Mouse (Mus musculus) stomach, embryonic 16.5 days (tissue): Measurements from ENCODE around the gene Zfp462. TPM values are rescaled to one million over a fixed set of nuclear protein-coding genes. Genes with fewer than 3 reads are reported as not detected.
A peak's percentile ranks its signal among the peaks of the same experiment; 100 is the strongest.
"Not testable (repeated sequence)": the region's sequence is repeated elsewhere in the genome, so short reads cannot be mapped to it uniquely, and the experiment has no call there.

Experiments used
- ATAC-seq: fragments of 200-750 bp; cut with Nextera tagmentation; 2 replicates; pipeline ENCODE4 v1.8.0; 2017; ENCODE audit warnings: moderate number of reproducible peaks, moderate TSS enrichment; ENCODE audit not compliant: insufficient read depth, low FRiP score
- H3K27ac ChIP-seq: fragments of 300-500 bp; sonication (generic); 2 replicates; pipeline ENCODE4 v1.5.1; 2014; ENCODE audit warnings: low read length
- H3K27me3 ChIP-seq: fragments of 300-500 bp; sonication (generic); 2 replicates; pipeline ENCODE4 v1.6.1; 2014; ENCODE audit warnings: low read length, control low read depth, mixed read lengths; ENCODE audit not compliant: control insufficient read depth, insufficient read depth
- H3K36me3 ChIP-seq: fragments of 300-500 bp; sonication (generic); 2 replicates; pipeline ENCODE4 v1.6.1; 2014; ENCODE audit warnings: low read length; ENCODE audit not compliant: control insufficient read depth, insufficient read depth
- H3K4me1 ChIP-seq: fragments of 300-500 bp; sonication (generic); 2 replicates; pipeline ENCODE4 v1.6.1; 2014; ENCODE audit warnings: low read length, control low read depth, mixed read lengths; ENCODE audit not compliant: control insufficient read depth, insufficient read depth
- H3K4me2 ChIP-seq: fragments of 300-500 bp; sonication (generic); 2 replicates; pipeline ENCODE4 v1.6.1; 2014; ENCODE audit warnings: low read depth, low read length, mixed read lengths
- H3K4me3 ChIP-seq: fragments of 300-500 bp; sonication (generic); replicated peaks from 2 replicates; pipeline ENCODE4 v1.5.1; 2014; ENCODE audit warnings: mild to moderate bottlenecking, low read length
- H3K9ac ChIP-seq: fragments of 300-500 bp; sonication (generic); 2 replicates; pipeline ENCODE4 v1.6.1; 2014; ENCODE audit warnings: low read length
- H3K9me3 ChIP-seq: fragments of 300-500 bp; sonication (generic); replicated peaks from 2 replicates; pipeline ENCODE4 v1.6.1; 2016; ENCODE audit warnings: low read length, control low read depth; ENCODE audit not compliant: control insufficient read depth
- WGBS: fragments of 180-500 bp; shearing (Covaris S2); extraction: QIAGEN DNeasy Blood & Tissue Kit; methylation state at CpG from one replicate; pipeline ENCODE4 v1.1.7; 2014; 5-methylcytosine and 5-hydroxymethylcytosine counted together
- polyA plus RNA-seq: library from polyadenylated mRNA; unstranded; fragments of >200 nt; fragmentation: Nextera tagmentation; extraction: Ambion mirVana; gene quantifications from 2 replicates; pipeline ENCODE4 v1.2.1, GENCODE M21; 2015

The Zfp462 gene
- polyA plus RNA-seq: 1.9 and 3.0 TPM in 2 replicates

DNA sequence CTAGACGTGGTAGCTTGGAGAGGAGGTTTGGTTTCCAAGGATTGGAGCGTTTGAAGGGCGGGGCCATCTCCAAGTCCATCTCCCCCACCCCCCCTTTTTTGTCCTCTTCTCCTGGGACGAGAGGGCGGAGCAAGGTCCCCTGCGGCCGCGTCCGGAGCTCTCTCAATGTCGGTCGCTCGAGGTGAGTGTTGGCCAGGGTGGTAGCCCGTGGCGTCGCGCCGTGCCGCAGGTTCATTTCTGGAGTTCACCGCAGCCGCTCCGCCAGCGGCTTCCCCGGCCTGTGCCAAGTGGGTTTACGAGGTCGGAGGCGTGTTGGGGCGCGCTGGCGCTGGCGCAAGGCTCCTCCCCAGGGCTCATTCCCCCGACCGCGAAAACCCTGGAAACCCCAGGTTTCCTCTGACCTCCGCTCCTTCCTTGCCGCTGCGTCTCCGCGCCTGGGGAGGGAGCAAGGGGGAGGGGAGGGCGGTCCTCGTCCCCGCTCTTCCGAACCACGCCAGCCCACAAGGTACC lies at the start of gene Zfp462:
Gene Zfp462, plus strand, starts transcription at position 128 of the 510 bp plus-strand sequence.
- under 1% methylated on average over 43 of the region's 43 CpGs for WGBS
- no peaks in the 10 kb centered on the region for H3K9me3 ChIP-seq
- ATAC-seq: 0 out of 2 replicates have a peak, but pooled peaks have one; percentile 9

DNA sequence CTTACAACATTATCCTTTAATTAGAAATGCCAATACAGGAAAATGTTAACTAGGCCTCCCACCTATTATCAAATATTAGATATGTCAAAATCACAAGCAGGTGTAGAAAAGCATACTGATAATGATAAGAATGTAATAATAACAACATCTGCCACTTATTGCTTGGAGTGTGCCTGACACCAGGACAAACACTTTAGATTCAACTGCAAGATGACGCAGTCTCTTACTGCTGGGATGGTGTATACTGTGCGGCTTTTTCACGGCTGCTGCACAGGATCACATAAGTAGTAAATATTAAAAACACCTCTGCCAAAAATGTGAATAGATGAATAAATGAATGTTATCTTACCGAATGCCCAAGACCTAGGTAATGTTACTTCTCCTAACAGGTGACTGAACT lies 48.8 kb upstream of the Zfp462 start:
- Histone ChIP-seq H3K4me3 (no peak overlapping the region), H3K9ac (no peak overlapping the region), H3K27ac (no peak overlapping the region), H3K9me3 (no peaks in the 10 kb centered on the region), H3K4me2 (no peak overlapping the region), H3K4me1 (no peaks in the 10 kb centered on the region), H3K27me3 (no peaks in the 10 kb centered on the region), H3K36me3 (no peaks in the 10 kb centered on the region)
- ATAC-seq: no peak
- 81% methylated on average over 4 of the region's 4 CpGs for WGBS

More for the DNA sequence above, at the start of gene Zfp462:
- Histone ChIP-seq H3K4me1 (peaks cover 4% of the 10 kb centered on the region; the same call in 1 of the 2 replicates), H3K27ac (peak within 1 kb of the TSS; percentile 53; the same call in 1 of the 2 replicates), H3K9ac (peak within 1 kb of the TSS; percentile 70), H3K36me3 (no peaks in the 10 kb centered on the region), H3K27me3 (no peaks in the 10 kb centered on the region), H3K4me3 (peak within 1 kb of the TSS; percentile 68), H3K4me2 (peak within 1 kb of the TSS; percentile 86)

DNA sequence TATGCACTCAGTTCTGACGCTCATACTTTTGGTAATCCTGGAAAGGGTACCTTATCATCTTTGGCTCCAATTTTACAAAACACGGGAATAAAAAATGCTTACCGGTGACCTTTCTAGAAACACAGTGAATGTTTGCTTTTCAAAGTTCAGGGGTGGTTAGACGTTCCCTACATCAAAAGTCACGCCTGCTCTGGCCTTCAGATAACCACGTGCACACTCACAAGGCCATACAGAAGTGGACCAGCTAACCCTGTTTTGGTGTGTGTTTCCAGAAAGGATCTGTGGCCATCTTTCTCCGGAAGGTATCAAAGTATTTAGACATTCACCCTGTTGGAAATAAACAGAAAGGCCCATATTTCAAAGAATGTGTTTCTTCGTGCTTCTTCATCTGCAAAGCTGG lies 40.2 kb upstream of the Zfp462 start:
- H3K4me2 ChIP-seq: no peak overlapping the region
- no peaks in the 10 kb centered on the region for H3K36me3 ChIP-seq
- no peak overlapping the region for H3K27ac ChIP-seq
- H3K9me3 ChIP-seq: no peaks in the 10 kb centered on the region
- WGBS: 45% methylated on average over 8 of the region's 8 CpGs
- no peak overlapping the region for H3K4me3 ChIP-seq
- no peak for ATAC-seq
- no peaks in the 10 kb centered on the region for H3K4me1 ChIP-seq
- H3K9ac ChIP-seq: no peak overlapping the region
- no peaks in the 10 kb centered on the region for H3K27me3 ChIP-seq

DNA sequence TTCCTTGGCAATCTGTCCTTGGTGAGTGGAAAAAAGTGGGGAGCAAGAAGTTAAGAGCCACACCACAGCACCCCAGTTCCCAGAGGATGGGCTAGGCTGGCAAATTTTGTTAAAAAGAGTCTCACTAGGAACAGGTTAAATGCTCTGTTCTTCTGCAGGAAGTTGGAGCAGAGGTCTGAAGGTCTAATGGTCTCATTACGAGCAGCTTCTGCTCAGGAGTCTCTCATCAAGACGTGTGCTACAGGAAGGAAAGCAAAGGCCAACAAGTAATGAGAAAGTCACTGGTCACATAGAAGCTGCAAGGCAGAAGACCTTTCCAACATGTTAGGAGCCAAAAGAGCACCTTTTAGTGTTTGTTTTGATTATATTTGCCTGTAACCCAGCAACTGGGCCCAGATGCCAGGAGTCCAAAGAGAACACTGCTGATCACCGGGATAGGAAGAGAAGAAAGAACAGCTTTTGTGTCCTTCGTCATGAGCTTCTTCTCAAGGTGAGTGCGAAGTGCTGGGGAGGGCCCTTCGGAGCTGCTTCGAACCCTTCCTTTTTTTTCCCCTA lies 39.4 kb upstream of the Zfp462 start:
- no peaks in the 10 kb centered on the region for H3K27me3 ChIP-seq
- no peak overlapping the region for H3K4me3 ChIP-seq
- H3K36me3 ChIP-seq: no peaks in the 10 kb centered on the region
- 73% methylated on average over 7 of the region's 7 CpGs for WGBS
- ATAC-seq: no peak
- H3K9ac ChIP-seq: no peak overlapping the region
- H3K27ac ChIP-seq: no peak overlapping the region
- H3K4me1 ChIP-seq: no peaks in the 10 kb centered on the region
- H3K9me3 ChIP-seq: no peaks in the 10 kb centered on the region
- no peak overlapping the region for H3K4me2 ChIP-seq

DNA sequence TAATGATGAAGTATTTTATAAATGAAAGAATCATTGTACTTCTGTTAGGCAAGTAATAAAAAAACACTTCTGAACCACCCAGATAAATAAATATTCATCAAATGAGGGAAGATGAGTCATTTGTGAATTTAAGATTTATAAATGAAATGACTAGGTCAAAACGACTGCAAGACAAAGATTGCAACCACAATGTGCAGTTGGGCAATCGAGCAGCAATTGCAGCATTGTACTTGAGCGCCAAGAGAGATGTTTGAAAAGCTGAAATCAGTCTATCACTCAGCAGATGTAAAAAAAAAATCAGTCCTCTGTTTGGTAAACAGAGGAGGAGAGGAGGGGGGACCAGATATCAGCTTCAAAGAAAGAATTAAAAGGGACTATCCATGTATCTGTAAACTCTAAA lies 34.5 kb upstream of the Zfp462 start:
- no peaks in the 10 kb centered on the region for H3K4me1 ChIP-seq
- ATAC-seq: no peak
- no peak overlapping the region for H3K4me3 ChIP-seq
- WGBS: 74% methylated on average over 3 of the region's 3 CpGs
- H3K27ac ChIP-seq: no peak overlapping the region
- no peak overlapping the region for H3K4me2 ChIP-seq
- H3K9me3 ChIP-seq: no peaks in the 10 kb centered on the region
- H3K9ac ChIP-seq: no peak overlapping the region
- no peaks in the 10 kb centered on the region for H3K27me3 ChIP-seq
- no peaks in the 10 kb centered on the region for H3K36me3 ChIP-seq

DNA sequence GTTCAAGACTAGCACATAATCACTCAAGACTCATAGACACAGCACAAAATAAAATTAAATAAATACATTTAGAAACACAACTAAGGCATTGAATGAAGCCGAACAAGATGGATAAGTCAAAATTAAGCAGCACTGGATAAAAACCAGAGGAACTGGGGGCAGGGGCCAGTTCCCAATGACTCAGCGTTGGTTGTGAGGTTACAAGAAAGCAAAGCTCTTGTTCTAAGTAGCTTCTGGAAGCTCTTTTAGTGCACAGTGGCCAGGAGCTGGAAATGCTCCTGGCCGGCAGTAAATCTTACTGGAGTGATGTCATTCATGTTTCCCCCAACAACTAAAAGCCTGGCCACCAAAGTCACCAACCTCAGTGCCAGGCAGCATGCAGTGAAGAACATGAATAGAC lies 26.6 kb upstream of the Zfp462 start:
- H3K4me1 ChIP-seq: no peaks in the 10 kb centered on the region
- no peaks in the 10 kb centered on the region for H3K36me3 ChIP-seq
- 71% methylated on average over 3 of the region's 3 CpGs for WGBS
- H3K9ac ChIP-seq: no peak overlapping the region
- ATAC-seq: no peak
- no peak overlapping the region for H3K4me3 ChIP-seq
- H3K4me2 ChIP-seq: no peak overlapping the region
- no peaks in the 10 kb centered on the region for H3K27me3 ChIP-seq
- H3K27ac ChIP-seq: no peak overlapping the region
- H3K9me3 ChIP-seq: no peaks in the 10 kb centered on the region

DNA sequence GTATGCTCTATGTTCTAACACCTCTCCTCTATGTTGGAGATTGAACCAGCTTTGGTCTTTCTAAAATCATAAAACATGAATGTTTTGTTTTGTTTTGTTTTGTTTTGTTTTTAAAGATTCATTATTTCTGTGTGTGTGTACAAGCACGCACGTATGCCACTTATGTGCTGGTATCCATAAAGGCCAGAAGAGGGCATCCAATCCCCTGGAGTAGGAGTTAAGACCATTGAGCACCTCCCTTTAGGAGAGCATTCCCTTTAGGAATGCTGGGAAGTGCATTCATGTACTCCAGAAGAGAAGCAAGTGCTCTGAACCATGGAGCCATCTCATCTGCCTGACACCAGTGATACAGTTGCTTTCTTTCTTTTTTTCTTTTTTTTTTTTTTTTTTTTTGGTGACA lies 21.5 kb upstream of the Zfp462 start:
- H3K4me3 ChIP-seq: no peak overlapping the region
- H3K27ac ChIP-seq: no peak overlapping the region
- H3K36me3 ChIP-seq: no peaks in the 10 kb centered on the region
- no peak overlapping the region for H3K4me2 ChIP-seq
- H3K27me3 ChIP-seq: no peaks in the 10 kb centered on the region
- no peaks in the 10 kb centered on the region for H3K4me1 ChIP-seq
- H3K9ac ChIP-seq: no peak overlapping the region
- no peak for ATAC-seq
- 93% methylated on average over 2 of the region's 2 CpGs for WGBS
- no peaks in the 10 kb centered on the region for H3K9me3 ChIP-seq

DNA sequence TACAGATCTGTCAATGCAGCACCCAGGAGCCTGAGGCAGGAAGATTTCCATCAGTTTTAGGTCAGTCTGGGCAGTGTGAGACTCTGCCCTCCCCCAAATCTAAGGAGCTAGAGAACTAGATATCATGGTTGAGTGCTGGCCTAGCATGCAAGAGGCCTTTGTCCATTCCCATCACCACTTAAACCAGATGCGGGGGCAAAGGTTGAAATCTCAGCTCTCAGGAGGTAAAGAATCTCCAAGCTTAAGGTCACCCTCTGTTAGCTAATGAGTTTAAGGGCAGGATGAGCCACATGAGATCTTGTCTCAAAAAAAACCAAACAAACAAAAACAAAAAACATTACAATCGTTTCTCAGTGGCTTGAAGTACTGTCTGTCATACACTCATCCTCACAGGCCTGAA lies 20.5 kb upstream of the Zfp462 start:
- Histone ChIP-seq H3K9me3 (no peaks in the 10 kb centered on the region), H3K9ac (no peak overlapping the region), H3K27me3 (no peaks in the 10 kb centered on the region), H3K27ac (no peak overlapping the region), H3K4me3 (no peak overlapping the region), H3K36me3 (no peaks in the 10 kb centered on the region), H3K4me1 (no peaks in the 10 kb centered on the region), H3K4me2 (no peak overlapping the region)
- ATAC-seq: no peak
- 84% methylated on average over 2 of the region's 2 CpGs for WGBS

DNA sequence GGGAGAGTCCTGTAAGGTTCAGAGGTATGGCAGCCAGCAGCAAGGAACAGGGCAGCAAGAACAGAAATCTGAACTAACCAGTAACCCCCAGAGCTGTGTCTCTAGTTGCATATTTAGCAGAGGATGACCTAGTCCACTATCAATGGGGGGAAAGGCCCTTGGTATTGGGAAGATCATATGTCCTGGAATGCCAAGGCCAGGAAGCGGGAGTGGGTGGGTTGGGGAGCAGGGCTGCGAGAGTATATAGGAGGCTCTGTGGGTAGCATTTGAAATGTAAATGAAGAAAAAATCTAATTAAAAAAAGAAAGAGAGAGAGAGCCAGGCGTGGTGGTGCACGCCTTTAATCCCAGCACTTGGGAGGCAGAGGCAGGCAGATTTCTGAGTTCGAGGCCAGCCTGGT lies 18.4 kb upstream of the Zfp462 start:
- not testable (repeated sequence) for H3K27ac ChIP-seq, H3K9me3 ChIP-seq, H3K4me1 ChIP-seq, H3K27me3 ChIP-seq, H3K36me3 ChIP-seq, ATAC-seq, H3K4me2 ChIP-seq, H3K4me3 ChIP-seq, H3K9ac ChIP-seq
- 93% methylated on average over 5 of the region's 5 CpGs for WGBS
